Mouse (Mus musculus): ENCODE results near the gene Ccdc96.

Gene Ccdc96

GRCm38 (mm10) chr5:36519751-36520150 is 35.4 kb downstream of the Ccdc96 start:
- in situ Hi-C loops (cut with MboI; ENCODE audit: unreplicated experiment in 2 of 2), result no loop called here

GRCm38 (mm10) chr5:36522782-36523181 is 38.4 kb downstream of the Ccdc96 start:
- in situ Hi-C loops (cut with MboI; ENCODE audit: unreplicated experiment in 2 of 2), result no loop called here

- in situ Hi-C loops (cut with MboI; ENCODE audit: unreplicated experiment in 2 of 2), result no loop called here
Observed at GRCm38 (mm10) chr5:36523219-36523703, 38.9 kb downstream of the Ccdc96 start.

GRCm38 (mm10) chr5:36525216-36525615 is 40.8 kb downstream of the Ccdc96 start:
- in situ Hi-C loops (cut with MboI; ENCODE audit: unreplicated experiment in 2 of 2), result loop anchor here in 1 of 2 experiments (5.0 kb wide), 1 partner anchor 38 kb away; no protein-coding TSS in a partner anchor

- in situ Hi-C loops (cut with MboI; ENCODE audit: unreplicated experiment in 2 of 2), result loop anchor here in 1 of 2 experiments (5.0 kb wide), 1 partner anchor 39 kb away; no protein-coding TSS in a partner anchor
Observed at GRCm38 (mm10) chr5:36526274-36526673, 41.9 kb downstream of the Ccdc96 start.

- in situ Hi-C loops (cut with MboI; ENCODE audit: unreplicated experiment in 2 of 2), result loop anchor here in 1 of 2 experiments (5.0 kb wide), 1 partner anchor 40 kb away; no protein-coding TSS in a partner anchor
Observed at GRCm38 (mm10) chr5:36526921-36527320, 42.5 kb downstream of the Ccdc96 start.

- in situ Hi-C loops (cut with MboI; ENCODE audit: unreplicated experiment in 2 of 2), result loop anchor here (5.0 kb wide), 3 partner anchors 42 to 53 kb away; no protein-coding TSS in a partner anchor
Observed at GRCm38 (mm10) chr5:36529698-36530097, 45.3 kb downstream of the Ccdc96 start.

GRCm38 (mm10) chr5:36530129-36530751 is 45.9 kb downstream of the Ccdc96 start:
- in situ Hi-C loops (cut with MboI; ENCODE audit: unreplicated experiment in 2 of 2), result loop anchor here (5.0 kb wide), 2 partner anchors 52 to 53 kb away; no protein-coding TSS in a partner anchor

GRCm38 (mm10) chr5:36534455-36535030 is 50.2 kb downstream of the Ccdc96 start:
- in situ Hi-C loops (cut with MboI; ENCODE audit: unreplicated experiment in 2 of 2), result loop anchor here (5.0 kb wide), 2 partner anchors 48 to 57 kb away; no protein-coding TSS in a partner anchor

- in situ Hi-C loops (cut with MboI; ENCODE audit: unreplicated experiment in 2 of 2), result no loop called here
Observed at GRCm38 (mm10) chr5:36535438-36536176, 51.2 kb downstream of the Ccdc96 start.

- in situ Hi-C loops (cut with MboI; ENCODE audit: unreplicated experiment in 2 of 2), result no loop called here
Observed at GRCm38 (mm10) chr5:36536424-36536823, 52.0 kb downstream of the Ccdc96 start.
